ENCODE assay signal across 22 mouse cellular contexts in the genomic region with DNA sequence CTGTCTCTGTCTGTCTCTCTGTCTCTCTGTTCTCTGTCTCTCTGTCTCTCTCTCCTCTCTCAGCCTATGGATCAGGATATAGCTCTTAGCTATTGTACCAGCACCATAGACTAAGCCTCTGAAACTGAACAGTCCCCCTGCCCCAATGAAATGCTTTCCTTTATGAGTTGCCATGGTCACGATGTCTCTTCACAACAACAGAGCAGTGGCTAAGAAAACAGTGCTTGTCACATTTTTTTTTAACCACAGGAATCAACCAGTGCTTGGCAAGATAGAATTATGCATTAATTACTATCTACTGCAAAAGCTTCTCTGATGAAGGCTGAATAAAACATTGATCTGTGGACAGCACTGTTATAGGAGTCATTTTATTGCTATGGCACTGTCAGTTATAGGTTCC.
DNase-seq lines count a peak whose midpoint lies in the region; ATAC-seq and TF ChIP-seq lines count a peak whose summit lies in the region.
"Had no signal": no experiment of that assay in that cellular context is flagged by ENCODE, and none has a peak within 500 bp of the region (broad histone marks: within the 10 kb centered on the region; RNA-seq: fewer than 3 reads in every experiment).

No protein-coding gene starts in this region.

- no peak overlapping the region for H3K4me3 ChIP-seq in forebrain, embryonic 15.5 days
- no peak overlapping the region for H3K4me3 ChIP-seq in forebrain, embryonic 13.5 days
- H3K4me3 ChIP-seq in heart, embryonic 11.5 days (ENCODE audit: low read depth, low read length), result no peak overlapping the region
- H3K4me3 ChIP-seq in hindbrain, postnatal 0 days (ENCODE audit: low read length), result no peak overlapping the region
- no peak overlapping the region for H3K4me3 ChIP-seq in hindbrain, embryonic 10.5 days
- H3K4me3 ChIP-seq: embryonic facial prominence, embryonic 10.5 days; embryonic facial prominence, embryonic 12.5 days had no signal

- TF ChIP-seq CTCF in hindbrain, postnatal 0 days (IDR thresholded peaks at IDR 0.05; ENCODE audit: low read depth), result no peak

- DNase-seq in heart, adult 11 months, result peak; percentile 56
- no peak for DNase-seq in hindbrain, postnatal 0 days (ENCODE audit: low spot score)
- no peak for DNase-seq in hindbrain, embryonic 10.5 days (ENCODE audit: low spot score)
- DNase-seq in thymus, adult 18-20 months, result no peak
- DNase-seq: adrenal gland, adult 2 months; adrenal gland, postnatal 10 days; adrenal gland, postnatal 25 days; B cell, adult 2 months; cerebellum, adult 11-12 months; cerebellum, adult 2 months; cerebellum, adult 9-10 months; cerebellum, postnatal 10 days; cerebellum, postnatal 25 days had no signal

- H3K27me3 ChIP-seq in forebrain, embryonic 15.5 days, result no peaks in the 10 kb centered on the region
- no peaks in the 10 kb centered on the region for H3K27me3 ChIP-seq in forebrain, embryonic 13.5 days
- no peaks in the 10 kb centered on the region for H3K27me3 ChIP-seq in heart, embryonic 11.5 days (ENCODE audit: control insufficient read depth, insufficient read depth, low read length)
- no peaks in the 10 kb centered on the region for H3K27me3 ChIP-seq in hindbrain, postnatal 0 days (ENCODE audit: insufficient read depth, low read length)
- no peaks in the 10 kb centered on the region for H3K27me3 ChIP-seq in hindbrain, embryonic 10.5 days (ENCODE audit: insufficient read depth, poor library complexity, severe bottlenecking)
- H3K27me3 ChIP-seq: CH12.LX; embryonic facial prominence, embryonic 12.5 days had no signal

- H3K9ac ChIP-seq in forebrain, embryonic 15.5 days (replicated peaks), result no peak overlapping the region
- no peak overlapping the region for H3K9ac ChIP-seq in forebrain, embryonic 13.5 days
- no peak overlapping the region for H3K9ac ChIP-seq in heart, embryonic 11.5 days (ENCODE audit: low read depth, low read length)
- H3K9ac ChIP-seq in hindbrain, postnatal 0 days (replicated peaks; ENCODE audit: low read length), result no peak overlapping the region
- H3K9ac ChIP-seq: embryonic facial prominence, embryonic 12.5 days had no signal

- H3K4me2 ChIP-seq in forebrain, embryonic 15.5 days (replicated peaks), result no peak overlapping the region
- no peak overlapping the region for H3K4me2 ChIP-seq in forebrain, embryonic 13.5 days
- no peak overlapping the region for H3K4me2 ChIP-seq in heart, embryonic 11.5 days
- no peak overlapping the region for H3K4me2 ChIP-seq in hindbrain, postnatal 0 days (ENCODE audit: low read depth, low read length)
- H3K4me2 ChIP-seq: embryonic facial prominence, embryonic 12.5 days had no signal

- 76% methylated on average over 1 of the region's 1 CpGs for WGBS in forebrain, embryonic 15.5 days
- WGBS in forebrain, embryonic 13.5 days, result 80% methylated on average over 1 of the region's 1 CpGs
- 82% methylated on average over 1 of the region's 1 CpGs for WGBS in heart, embryonic 11.5 days (ENCODE audit: insufficient replicate concordance)
- 61% methylated on average over 1 of the region's 1 CpGs for WGBS in hindbrain, postnatal 0 days
- WGBS in hindbrain, embryonic 10.5 days, result 84% methylated on average over 1 of the region's 1 CpGs

- no peaks in the 10 kb centered on the region for H3K4me1 ChIP-seq in forebrain, embryonic 15.5 days
- no peaks in the 10 kb centered on the region for H3K4me1 ChIP-seq in forebrain, embryonic 13.5 days
- H3K4me1 ChIP-seq in heart, embryonic 11.5 days (ENCODE audit: control insufficient read depth, insufficient read depth, low read length), result no peaks in the 10 kb centered on the region; the same call in 1 of the 2 replicates
- no peaks in the 10 kb centered on the region for H3K4me1 ChIP-seq in hindbrain, postnatal 0 days (ENCODE audit: insufficient read depth, low read length)
- H3K4me1 ChIP-seq in hindbrain, embryonic 10.5 days (replicated peaks), result no peaks in the 10 kb centered on the region
- H3K4me1 ChIP-seq: embryonic facial prominence, embryonic 10.5 days; embryonic facial prominence, embryonic 12.5 days had no signal

- no peaks in the 10 kb centered on the region for H3K9me3 ChIP-seq in forebrain, embryonic 15.5 days
- H3K9me3 ChIP-seq in forebrain, embryonic 13.5 days (replicated peaks), result no peaks in the 10 kb centered on the region
- H3K9me3 ChIP-seq in heart, embryonic 11.5 days (replicated peaks; ENCODE audit: control insufficient read depth, low read length), result no peaks in the 10 kb centered on the region
- H3K9me3 ChIP-seq in hindbrain, postnatal 0 days (ENCODE audit: low read length), result no peaks in the 10 kb centered on the region
- no peaks in the 10 kb centered on the region for H3K9me3 ChIP-seq in hindbrain, embryonic 10.5 days
- H3K9me3 ChIP-seq: embryonic facial prominence, embryonic 10.5 days; embryonic facial prominence, embryonic 12.5 days had no signal

- 0 out of 2 replicates have a peak, but pooled peaks have one; percentile 19 for ATAC-seq in forebrain, embryonic 15.5 days (replicated peaks)
- no peak for ATAC-seq in forebrain, embryonic 13.5 days
- no peak for ATAC-seq in heart, embryonic 11.5 days (replicated peaks; ENCODE audit: insufficient number of reproducible peaks, low FRiP score, low TSS enrichment)
- ATAC-seq in hindbrain, postnatal 0 days, result 0 out of 2 replicates have a peak, but pooled peaks have one; percentile 49
- ATAC-seq: CD4-positive, CD25-positive, alpha-beta regulatory T cell, adult 4 months; forebrain, embryonic 16.5 days had no signal

- H3K27ac ChIP-seq in forebrain, embryonic 15.5 days (replicated peaks), result no peak overlapping the region
- no peak overlapping the region for H3K27ac ChIP-seq in forebrain, embryonic 13.5 days
- no peak overlapping the region for H3K27ac ChIP-seq in heart, embryonic 11.5 days (ENCODE audit: low read depth, low read length)
- no peak overlapping the region for H3K27ac ChIP-seq in hindbrain, postnatal 0 days
- H3K27ac ChIP-seq in hindbrain, embryonic 10.5 days, result no peak overlapping the region
- H3K27ac ChIP-seq: embryonic facial prominence, embryonic 10.5 days; embryonic facial prominence, embryonic 12.5 days had no signal

- no peaks in the 10 kb centered on the region for H3K36me3 ChIP-seq in forebrain, embryonic 15.5 days
- H3K36me3 ChIP-seq in forebrain, embryonic 13.5 days (ENCODE audit: poor library complexity, severe bottlenecking), result no peaks in the 10 kb centered on the region
- H3K36me3 ChIP-seq in heart, embryonic 11.5 days (ENCODE audit: control insufficient read depth, insufficient read depth, low read length), result no peaks in the 10 kb centered on the region
- H3K36me3 ChIP-seq in hindbrain, postnatal 0 days (ENCODE audit: insufficient read depth, low read length), result no peaks in the 10 kb centered on the region
- H3K36me3 ChIP-seq in hindbrain, embryonic 10.5 days, result no peaks in the 10 kb centered on the region
- H3K36me3 ChIP-seq: embryonic facial prominence, embryonic 10.5 days; embryonic facial prominence, embryonic 12.5 days; G1E had no signal

Comparison
In these comparisons a context has a peak if more than half of its experiments do, and no peak if none do; other contexts are left out.
1. ATAC-seq: peak in forebrain, embryonic 15.5 days (single experiment) and hindbrain, postnatal 0 days (single experiment); none in forebrain, embryonic 13.5 days (single experiment) and heart, embryonic 11.5 days (single experiment).